Mouse (Mus musculus): ENCODE data around the gene Gm45062. TPM values are rescaled to one million over a fixed set of nuclear protein-coding genes. Genes with fewer than 3 reads are reported as not detected.

Gm45062 gene
- polyA plus RNA-seq, 1 experiment from 2014 or later = 12.1 TPM

DNA sequence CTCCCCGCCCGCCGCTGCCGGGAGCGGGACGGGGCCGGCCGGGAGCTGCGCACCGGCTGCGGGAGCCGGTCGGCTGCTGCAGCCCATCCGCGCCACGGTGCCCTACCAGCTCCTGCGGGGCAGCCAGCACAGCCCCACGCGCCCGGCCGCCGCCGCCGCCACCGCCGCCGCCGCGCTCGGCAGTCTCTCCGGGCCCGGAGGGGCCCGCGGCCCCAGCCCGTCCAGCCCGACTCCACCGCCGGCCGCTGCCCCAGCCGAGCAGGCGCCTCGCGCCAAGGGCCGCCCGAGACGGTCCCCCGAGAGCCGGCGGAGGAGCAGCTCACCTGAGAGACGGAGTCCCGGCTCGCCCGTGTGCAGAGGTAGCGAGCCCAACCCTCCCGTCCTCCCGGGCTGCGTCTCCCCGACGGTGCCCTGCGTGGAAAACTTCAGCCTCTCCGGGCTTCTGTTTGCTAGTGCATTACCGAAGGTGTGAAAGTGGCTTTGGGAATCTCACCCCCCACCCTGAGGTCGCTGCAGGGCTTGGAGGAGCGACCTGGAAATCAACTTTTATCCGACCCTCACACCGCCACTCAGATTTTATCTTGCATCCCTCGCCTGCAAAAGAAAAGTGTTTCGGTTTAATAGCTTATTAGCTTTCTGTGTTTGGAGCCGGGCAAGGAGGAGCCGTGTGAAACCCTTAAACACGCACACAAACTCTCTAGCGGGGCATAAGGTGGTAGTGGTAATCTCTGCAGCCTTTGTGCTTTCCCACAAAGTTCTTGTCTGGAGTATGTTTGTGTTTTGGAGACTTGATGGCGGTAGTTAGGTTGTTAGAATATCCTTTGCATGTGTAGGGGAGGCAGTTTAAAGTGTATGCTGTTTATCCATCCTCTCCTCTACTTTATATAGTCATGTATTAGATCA is 251.0 kb downstream of the Gm45062 start:
- no peaks in the 10 kb centered on the region for H3K36me3 ChIP-seq (ENCODE audit: control insufficient read depth, insufficient read depth, low read length)
- peak overlapping the region; percentile 95 for H3K9ac ChIP-seq (ENCODE audit: low read length)
- ATAC-seq (ENCODE audit: low read depth) = peak; percentile 17
- H3K4me1 ChIP-seq (replicated peaks; ENCODE audit: control insufficient read depth, insufficient read depth, low read length) = peaks cover 21% of the 10 kb centered on the region
- H3K27ac ChIP-seq (ENCODE audit: low read length) = peak overlapping the region; percentile 97
- peak overlapping the region; percentile 61 for H3K4me2 ChIP-seq (ENCODE audit: low read depth, low read length)
- no peaks in the 10 kb centered on the region for H3K27me3 ChIP-seq (ENCODE audit: control insufficient read depth, insufficient read depth, low read depth, low read length)
- no peaks in the 10 kb centered on the region for H3K9me3 ChIP-seq (ENCODE audit: control insufficient read depth, low read length)
- peak overlapping the region; percentile 94 for H3K4me3 ChIP-seq (ENCODE audit: low read length)
- under 1% methylated on average over 44 of the region's 73 CpGs for WGBS

DNA sequence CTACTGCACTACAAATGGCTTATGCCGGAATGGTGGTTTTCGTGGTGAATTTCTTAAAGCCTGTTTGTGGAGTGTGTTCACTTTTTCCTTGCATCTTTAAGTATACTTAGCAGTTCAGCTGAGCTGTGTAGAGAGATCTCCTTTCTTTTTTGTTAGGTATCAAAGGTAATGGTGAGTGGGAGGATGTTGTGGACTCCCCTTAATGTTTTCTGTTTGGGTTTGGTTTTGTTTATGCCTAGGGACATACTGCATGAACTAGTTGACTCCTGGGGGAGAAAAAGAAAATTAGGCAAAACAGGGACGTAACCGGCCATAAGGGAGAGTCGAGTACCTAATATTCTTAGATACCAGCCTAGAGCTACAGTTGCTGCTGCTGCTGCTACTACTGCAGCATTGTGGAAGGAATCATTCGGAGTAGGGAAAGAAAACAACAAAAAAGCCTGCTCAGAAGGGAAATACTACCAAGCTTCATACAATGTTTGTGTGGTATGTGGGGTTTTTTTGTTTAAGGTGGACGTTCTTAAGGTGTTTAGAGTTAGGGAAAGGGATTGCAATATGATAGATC is 251.7 kb downstream of the Gm45062 start:
- Histone ChIP-seq H3K27me3 (ENCODE audit: control insufficient read depth, insufficient read depth, low read depth, low read length) (no peaks in the 10 kb centered on the region), H3K9me3 (ENCODE audit: control insufficient read depth, low read length) (no peaks in the 10 kb centered on the region), H3K9ac (ENCODE audit: low read length) (peak overlapping the region; percentile 95), H3K27ac (ENCODE audit: low read length) (no peak overlapping the region), H3K4me2 (ENCODE audit: low read depth, low read length) (peak overlapping the region; percentile 61), H3K4me1 (replicated peaks; ENCODE audit: control insufficient read depth, insufficient read depth, low read length) (peaks cover 21% of the 10 kb centered on the region), H3K36me3 (ENCODE audit: control insufficient read depth, insufficient read depth, low read length) (no peaks in the 10 kb centered on the region), H3K4me3 (ENCODE audit: low read length) (peak overlapping the region; percentile 94)
- no peak for ATAC-seq (ENCODE audit: low read depth)
- 4% methylated on average over 7 of the region's 7 CpGs for WGBS

DNA sequence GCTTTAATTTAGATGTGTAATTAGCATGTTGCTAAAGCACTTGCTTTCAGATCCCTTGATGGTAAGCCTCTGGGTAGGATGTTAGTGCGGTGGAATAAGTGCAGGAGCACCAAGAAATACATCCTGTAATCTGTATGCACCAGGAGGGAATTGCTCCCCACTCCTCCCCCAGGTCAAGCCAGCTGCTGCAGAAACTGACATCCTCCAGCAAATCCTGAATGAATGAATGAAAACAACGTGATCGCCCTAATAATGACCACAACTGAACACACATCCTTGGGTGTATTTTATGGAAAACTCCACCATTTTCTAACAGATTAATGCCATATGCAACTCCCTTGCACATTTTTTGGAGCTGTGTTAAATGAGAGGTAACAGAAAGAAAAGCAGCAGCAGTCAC is 252.2 kb downstream of the Gm45062 start:
- H3K9me3 ChIP-seq (ENCODE audit: control insufficient read depth, low read length) = no peaks in the 10 kb centered on the region
- peak overlapping the region; percentile 61 for H3K4me2 ChIP-seq (ENCODE audit: low read depth, low read length)
- peak overlapping the region; percentile 95 for H3K9ac ChIP-seq (ENCODE audit: low read length)
- no peaks in the 10 kb centered on the region for H3K27me3 ChIP-seq (ENCODE audit: control insufficient read depth, insufficient read depth, low read depth, low read length)
- no peaks in the 10 kb centered on the region for H3K36me3 ChIP-seq (ENCODE audit: control insufficient read depth, insufficient read depth, low read length)
- 14% methylated on average over 3 of the region's 3 CpGs for WGBS
- H3K4me1 ChIP-seq (replicated peaks; ENCODE audit: control insufficient read depth, insufficient read depth, low read length) = peaks cover 21% of the 10 kb centered on the region
- ATAC-seq (ENCODE audit: low read depth) = no peak
- no peak overlapping the region for H3K27ac ChIP-seq (ENCODE audit: low read length)
- H3K4me3 ChIP-seq (ENCODE audit: low read length) = peak overlapping the region; percentile 94

DNA sequence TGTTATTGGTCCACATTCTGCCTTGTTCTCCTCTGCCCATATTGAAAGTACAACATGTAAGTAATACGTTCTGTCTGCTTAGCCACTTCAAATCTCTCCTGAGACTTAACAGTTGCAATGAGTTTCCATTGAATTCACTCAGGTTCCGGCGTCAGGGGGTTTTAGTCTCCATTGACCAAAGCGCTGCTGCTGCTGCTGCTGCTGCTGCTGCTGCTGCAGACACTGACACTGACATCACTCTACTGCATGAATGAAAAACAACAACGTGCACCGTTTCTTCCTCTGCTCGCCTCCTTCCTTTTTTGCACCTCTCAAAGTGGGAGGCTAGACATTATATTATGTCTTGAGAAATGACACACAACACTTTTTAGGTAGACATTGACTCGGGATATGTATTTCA is 253.2 kb downstream of the Gm45062 start:
- Histone ChIP-seq H3K9me3 (ENCODE audit: control insufficient read depth, low read length) (no peaks in the 10 kb centered on the region), H3K27me3 (ENCODE audit: control insufficient read depth, insufficient read depth, low read depth, low read length) (no peaks in the 10 kb centered on the region), H3K4me1 (replicated peaks; ENCODE audit: control insufficient read depth, insufficient read depth, low read length) (peaks cover 21% of the 10 kb centered on the region), H3K4me2 (ENCODE audit: low read depth, low read length) (peak overlapping the region; percentile 61), H3K4me3 (ENCODE audit: low read length) (peak overlapping the region; percentile 94), H3K9ac (ENCODE audit: low read length) (no peak overlapping the region), H3K27ac (ENCODE audit: low read length) (no peak overlapping the region), H3K36me3 (ENCODE audit: control insufficient read depth, insufficient read depth, low read length) (no peaks in the 10 kb centered on the region)
- no peak for ATAC-seq (ENCODE audit: low read depth)
- 22% methylated on average over 8 of the region's 8 CpGs for WGBS

DNA sequence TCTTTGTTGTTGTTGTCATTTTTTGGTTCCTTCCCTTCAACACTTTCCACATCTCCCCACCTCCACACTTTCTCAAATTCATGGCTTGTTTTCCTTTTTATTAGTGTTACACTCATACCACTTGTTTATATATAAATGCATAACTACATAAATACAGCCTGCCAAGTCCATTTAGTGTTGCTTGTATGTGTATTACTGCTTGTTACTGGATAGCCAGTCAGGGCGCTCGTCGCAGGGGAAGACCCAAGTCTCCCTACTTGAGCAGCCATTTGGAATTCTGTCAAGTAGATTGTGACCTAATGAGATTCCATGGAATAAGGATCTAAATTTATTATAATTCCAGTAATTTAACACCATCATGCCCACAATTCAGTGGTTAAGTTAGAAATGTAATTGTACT is 260.4 kb downstream of the Gm45062 start:
- H3K4me3 ChIP-seq (ENCODE audit: low read length) = no peak overlapping the region
- ATAC-seq (ENCODE audit: low read depth) = peak; percentile 70
- H3K9ac ChIP-seq (ENCODE audit: low read length) = no peak overlapping the region
- H3K36me3 ChIP-seq (ENCODE audit: control insufficient read depth, insufficient read depth, low read length) = no peaks in the 10 kb centered on the region
- no peaks in the 10 kb centered on the region for H3K27me3 ChIP-seq (ENCODE audit: control insufficient read depth, insufficient read depth, low read depth, low read length)
- WGBS = 59% methylated on average over 3 of the region's 3 CpGs
- H3K27ac ChIP-seq (ENCODE audit: low read length) = no peak overlapping the region
- no peaks in the 10 kb centered on the region for H3K9me3 ChIP-seq (ENCODE audit: control insufficient read depth, low read length)
- no peak overlapping the region for H3K4me2 ChIP-seq (ENCODE audit: low read depth, low read length)
- H3K4me1 ChIP-seq (replicated peaks; ENCODE audit: control insufficient read depth, insufficient read depth, low read length) = no peaks in the 10 kb centered on the region

DNA sequence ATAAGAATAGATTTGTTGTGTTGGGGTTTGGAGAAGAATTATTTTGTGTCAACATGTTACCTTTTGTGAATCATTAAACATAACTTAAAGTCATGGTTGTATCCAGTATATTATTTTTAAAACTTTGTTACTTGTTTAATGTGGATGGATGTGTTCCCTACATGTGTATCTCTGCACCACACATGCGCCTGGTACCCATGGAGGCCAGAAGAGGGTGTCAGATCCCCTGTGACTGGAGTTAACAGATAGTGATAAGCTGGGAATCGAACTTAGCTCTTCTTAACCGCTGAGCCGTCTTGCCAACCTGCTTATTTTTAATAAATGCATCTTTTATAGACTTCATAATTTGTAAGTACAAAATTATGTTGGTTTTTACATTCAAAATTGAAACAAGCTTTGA is 262.0 kb downstream of the Gm45062 start:
- no peak overlapping the region for H3K27ac ChIP-seq (ENCODE audit: low read length)
- no peak overlapping the region for H3K4me2 ChIP-seq (ENCODE audit: low read depth, low read length)
- no peaks in the 10 kb centered on the region for H3K27me3 ChIP-seq (ENCODE audit: control insufficient read depth, insufficient read depth, low read depth, low read length)
- ATAC-seq (ENCODE audit: low read depth) = no peak
- H3K9me3 ChIP-seq (ENCODE audit: control insufficient read depth, low read length) = no peaks in the 10 kb centered on the region
- H3K4me1 ChIP-seq (replicated peaks; ENCODE audit: control insufficient read depth, insufficient read depth, low read length) = no peaks in the 10 kb centered on the region
- no peak overlapping the region for H3K4me3 ChIP-seq (ENCODE audit: low read length)
- no peaks in the 10 kb centered on the region for H3K36me3 ChIP-seq (ENCODE audit: control insufficient read depth, insufficient read depth, low read length)
- no peak overlapping the region for H3K9ac ChIP-seq (ENCODE audit: low read length)
- 96% methylated on average over 4 of the region's 4 CpGs for WGBS

DNA sequence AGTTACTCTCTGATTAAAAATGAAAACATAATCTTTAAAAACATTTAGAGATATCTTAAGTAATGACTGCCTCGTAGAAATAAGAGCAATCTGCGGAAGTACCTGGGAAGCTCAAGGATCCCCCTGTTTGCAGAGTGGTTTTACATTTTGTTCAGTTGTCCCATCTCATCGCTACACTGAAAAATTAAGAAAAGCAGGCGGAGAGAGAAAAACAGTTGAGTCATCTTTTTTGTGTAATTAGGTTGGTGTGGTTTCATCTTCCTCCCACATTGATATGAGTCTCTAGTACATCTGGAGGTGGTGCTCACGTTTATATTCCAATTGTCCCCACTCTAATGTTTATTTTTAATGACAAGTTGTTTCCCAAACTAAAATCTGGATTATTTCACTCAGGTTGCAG is 265.5 kb downstream of the Gm45062 start:
- Histone ChIP-seq H3K36me3 (ENCODE audit: control insufficient read depth, insufficient read depth, low read length) (no peaks in the 10 kb centered on the region), H3K4me2 (ENCODE audit: low read depth, low read length) (no peak overlapping the region), H3K27ac (ENCODE audit: low read length) (no peak overlapping the region), H3K4me3 (ENCODE audit: low read length) (no peak overlapping the region), H3K9ac (ENCODE audit: low read length) (no peak overlapping the region), H3K9me3 (ENCODE audit: control insufficient read depth, low read length) (no peaks in the 10 kb centered on the region), H3K4me1 (replicated peaks; ENCODE audit: control insufficient read depth, insufficient read depth, low read length) (no peaks in the 10 kb centered on the region), H3K27me3 (ENCODE audit: control insufficient read depth, insufficient read depth, low read depth, low read length) (no peaks in the 10 kb centered on the region)
- 77% methylated on average over 5 of the region's 5 CpGs for whole genome bisulfite sequencing
- ATAC-seq (ENCODE audit: low read depth) = no peak

DNA sequence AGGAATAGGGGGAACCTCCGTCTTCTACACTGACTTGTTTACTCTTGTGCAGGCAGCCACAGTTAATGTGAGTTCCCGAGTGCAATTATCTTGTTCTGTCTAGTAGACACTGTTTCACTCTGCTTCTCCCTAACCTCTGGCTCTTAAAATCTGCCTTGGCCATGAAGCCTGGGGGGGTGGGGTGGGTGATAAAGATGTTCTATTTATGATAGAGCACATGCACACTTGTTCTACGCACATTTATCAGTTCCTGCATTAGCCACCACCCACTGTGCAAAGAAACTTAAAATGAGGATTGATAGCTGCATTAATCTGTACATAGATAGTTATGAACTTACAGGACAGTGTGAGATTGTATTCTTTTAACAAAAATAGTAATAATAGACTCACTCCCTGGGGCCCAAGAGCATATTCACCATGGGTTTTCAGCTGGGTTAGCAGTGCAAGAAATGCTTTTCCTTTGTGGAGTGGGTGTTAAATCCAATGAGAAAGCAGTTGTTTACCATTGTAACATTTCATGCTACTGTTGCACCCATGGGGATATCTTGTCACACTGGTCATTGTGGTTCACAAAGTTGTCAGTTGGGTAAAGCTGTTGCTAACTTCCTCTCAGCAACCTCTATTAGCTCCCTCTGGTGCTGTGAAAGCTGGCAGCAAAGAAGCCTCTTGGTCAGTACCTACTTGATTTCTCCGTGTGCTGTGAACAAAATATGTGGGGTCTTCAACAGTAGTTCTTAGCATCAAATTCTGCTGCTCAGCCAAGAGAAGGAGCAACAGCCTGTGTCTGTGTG is 272.0 kb downstream of the Gm45062 start:
- no peak overlapping the region for H3K9ac ChIP-seq (ENCODE audit: low read length)
- no peaks in the 10 kb centered on the region for H3K9me3 ChIP-seq (ENCODE audit: control insufficient read depth, low read length)
- H3K4me3 ChIP-seq (ENCODE audit: low read length) = no peak overlapping the region
- no peaks in the 10 kb centered on the region for H3K4me1 ChIP-seq (replicated peaks; ENCODE audit: control insufficient read depth, insufficient read depth, low read length)
- no peaks in the 10 kb centered on the region for H3K27me3 ChIP-seq (ENCODE audit: control insufficient read depth, insufficient read depth, low read depth, low read length)
- no peaks in the 10 kb centered on the region for H3K36me3 ChIP-seq (ENCODE audit: control insufficient read depth, insufficient read depth, low read length)
- ATAC-seq (ENCODE audit: low read depth) = no peak
- H3K27ac ChIP-seq (ENCODE audit: low read length) = no peak overlapping the region
- 55% methylated on average over 4 of the region's 4 CpGs for WGBS
- no peak overlapping the region for H3K4me2 ChIP-seq (ENCODE audit: low read depth, low read length)

DNA sequence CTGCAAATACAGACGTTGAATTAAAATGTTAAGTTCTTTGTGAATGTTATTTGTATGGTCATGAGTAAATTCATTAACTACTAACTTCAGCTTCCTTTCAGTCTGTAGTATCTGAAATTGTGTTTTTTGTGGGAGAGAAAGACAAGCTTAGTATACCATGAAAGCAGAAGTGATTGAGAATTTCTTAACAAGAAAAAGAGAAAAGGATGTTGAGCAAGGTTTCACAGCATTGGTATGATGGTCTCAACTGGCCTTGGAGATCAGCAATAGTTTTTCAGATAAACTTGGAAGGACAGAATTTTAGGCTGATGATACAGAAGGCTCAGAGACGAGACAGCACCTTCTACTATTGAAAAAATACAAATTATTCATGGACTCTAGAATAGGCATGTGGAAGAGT is 277.7 kb downstream of the Gm45062 start:
- Histone ChIP-seq H3K4me1 (replicated peaks; ENCODE audit: control insufficient read depth, insufficient read depth, low read length) (no peaks in the 10 kb centered on the region), H3K9me3 (ENCODE audit: control insufficient read depth, low read length) (no peaks in the 10 kb centered on the region), H3K36me3 (ENCODE audit: control insufficient read depth, insufficient read depth, low read length) (no peaks in the 10 kb centered on the region), H3K27ac (ENCODE audit: low read length) (no peak overlapping the region), H3K27me3 (ENCODE audit: control insufficient read depth, insufficient read depth, low read depth, low read length) (no peaks in the 10 kb centered on the region), H3K9ac (ENCODE audit: low read length) (no peak overlapping the region), H3K4me2 (ENCODE audit: low read depth, low read length) (no peak overlapping the region), H3K4me3 (ENCODE audit: low read length) (no peak overlapping the region)
- no peak for ATAC-seq (ENCODE audit: low read depth)
- 72% methylated on average over 2 of the region's 2 CpGs for WGBS
